Mouse (Mus musculus) olfactory bulb, adult 2 months (tissue): ENCODE data around the gene Tmem210. TPM values are rescaled to one million over a fixed set of nuclear protein-coding genes. Genes with fewer than 3 reads are reported as not detected.

Experiments used
- H3K27ac ChIP-seq: fragments of 200-500 bp; 2 replicates; pipeline ENCODE4 v1.5.1; 2012; ENCODE audit warnings: low read depth, low read length; ENCODE audit not compliant: insufficient read depth
- H3K4me1 ChIP-seq: fragments of 200-500 bp; 2 replicates; pipeline ENCODE4 v1.6.1; 2012; ENCODE audit warnings: low read length; ENCODE audit not compliant: control insufficient read depth, insufficient read depth
- H3K4me3 ChIP-seq: fragments of 200-500 bp; 2 replicates; pipeline ENCODE4 v1.5.1; 2012; ENCODE audit warnings: mild to moderate bottlenecking, low read depth, low read length, moderate library complexity; ENCODE audit not compliant: insufficient read depth
- CTCF ChIP-seq: fragments of 200-500 bp; IDR thresholded peaks from 2 replicates; pipeline ENCODE4 v1.5.1; 2012; ENCODE audit warnings: low read depth, mild to moderate bottlenecking, low read length, moderate library complexity; ENCODE audit not compliant: insufficient read depth
- POLR2A ChIP-seq: fragments of 200-500 bp; IDR thresholded peaks from 2 replicates; pipeline ENCODE4 v1.6.1; 2012; ENCODE audit warnings: mild to moderate bottlenecking, low read depth, low read length, moderate library complexity; ENCODE audit not compliant: insufficient read depth
- WGBS: fragments of 180-500 bp; shearing (Covaris S2); methylation state at CpG from one replicate; pipeline ENCODE4 v1.1.7; 2018; 5-methylcytosine and 5-hydroxymethylcytosine counted together
- polyA plus RNA-seq: library from polyadenylated mRNA; stranded (reverse); fragments of >200 nt; gene quantifications from 2 replicates; pipeline ENCODE4 v1.2.4, GENCODE M21; 2012; ENCODE audit warnings: low replicate concordance; ENCODE audit not compliant: missing spikeins, insufficient read depth, insufficient read length

Gene Tmem210
- polyA plus RNA-seq, 1 experiment = not detected

DNA sequence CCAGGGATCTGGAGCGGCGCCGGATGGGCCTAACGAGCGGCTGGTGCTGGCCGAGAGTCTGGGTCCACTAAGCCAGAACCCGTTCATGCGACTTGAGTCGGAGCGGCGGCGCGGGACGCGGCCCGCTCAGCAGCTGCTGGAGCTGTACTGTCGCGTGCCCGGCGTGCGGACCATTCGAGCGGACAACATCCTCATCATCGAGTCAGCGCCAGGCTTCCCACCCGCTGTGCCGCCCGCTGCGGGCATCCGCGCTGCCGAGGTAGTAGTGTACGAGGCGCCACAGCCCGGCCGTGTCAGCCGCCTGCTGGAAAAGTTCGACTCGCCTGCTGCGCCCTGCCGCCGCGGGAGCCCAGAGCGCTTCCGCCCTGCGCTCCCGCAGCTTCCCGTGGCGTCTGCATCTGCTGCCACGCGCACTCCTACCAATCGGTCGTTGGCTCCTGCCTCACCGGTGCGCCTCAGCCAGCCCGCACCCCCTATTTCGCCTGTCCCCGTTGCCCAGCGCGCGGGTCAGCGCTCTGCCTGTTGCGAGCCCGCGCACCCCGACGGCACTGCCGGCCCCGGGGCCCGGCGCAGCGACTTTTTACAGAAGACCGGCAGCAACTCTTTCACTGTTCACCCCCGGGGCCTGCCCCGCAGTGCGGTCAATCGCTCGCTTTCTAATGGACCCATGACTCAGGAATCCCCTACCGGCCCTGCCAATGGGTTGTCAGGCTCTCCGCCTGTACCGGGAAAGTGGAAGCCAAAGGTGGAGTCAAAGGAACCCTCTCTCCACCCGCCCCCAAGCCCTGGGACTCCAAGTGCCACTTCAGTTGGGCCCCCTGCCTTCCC, 24.9 kb upstream of the Tmem210 start:
- Histone ChIP-seq H3K27ac (no peak overlapping the region), H3K4me1 (peaks cover 38% of the 10 kb centered on the region), H3K4me3 (peak overlapping the region; percentile 64)
- WGBS = under 1% methylated on average over 82 of the region's 82 CpGs
- TF ChIP-seq CTCF (no peak), POLR2A (no peak)

DNA sequence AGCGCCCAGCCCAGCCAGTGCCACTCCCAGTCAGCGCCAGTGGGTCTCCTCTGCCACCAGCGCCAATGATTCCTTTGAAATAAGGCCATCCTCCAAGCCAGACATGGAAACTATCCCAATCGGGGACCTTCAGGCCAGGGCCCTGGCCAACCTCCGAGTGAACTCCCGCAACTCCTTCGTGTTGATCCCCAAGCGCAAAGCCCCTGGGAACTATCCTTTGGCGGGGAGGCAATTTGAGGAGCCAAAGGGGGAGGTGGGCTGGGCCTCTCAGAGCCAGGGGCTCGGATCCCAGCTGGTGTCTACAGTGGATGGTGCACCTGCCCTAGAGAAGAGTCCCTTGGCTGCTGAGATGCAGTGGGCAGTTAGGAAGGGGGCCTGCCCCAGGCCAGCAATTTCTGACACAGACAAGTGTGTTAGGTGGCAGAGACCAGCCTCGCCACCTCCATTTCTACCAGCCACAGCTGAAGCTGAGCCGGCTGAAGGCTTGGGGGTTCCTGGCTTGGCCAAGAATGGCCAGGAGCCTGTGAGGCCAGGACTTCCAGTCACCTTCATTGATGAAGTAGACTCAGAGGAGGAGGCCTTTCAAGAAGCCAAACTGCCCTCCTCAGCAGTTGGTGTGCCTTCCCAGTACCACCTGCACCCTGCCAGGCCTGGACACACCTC, 24.2 kb upstream of the Tmem210 start:
- TF ChIP-seq CTCF (no peak), POLR2A (no peak)
- peaks cover 38% of the 10 kb centered on the region for H3K4me1 ChIP-seq
- WGBS = 28% methylated on average over 12 of the region's 12 CpGs
- no peak overlapping the region for H3K27ac ChIP-seq
- peak overlapping the region; percentile 64 for H3K4me3 ChIP-seq

DNA sequence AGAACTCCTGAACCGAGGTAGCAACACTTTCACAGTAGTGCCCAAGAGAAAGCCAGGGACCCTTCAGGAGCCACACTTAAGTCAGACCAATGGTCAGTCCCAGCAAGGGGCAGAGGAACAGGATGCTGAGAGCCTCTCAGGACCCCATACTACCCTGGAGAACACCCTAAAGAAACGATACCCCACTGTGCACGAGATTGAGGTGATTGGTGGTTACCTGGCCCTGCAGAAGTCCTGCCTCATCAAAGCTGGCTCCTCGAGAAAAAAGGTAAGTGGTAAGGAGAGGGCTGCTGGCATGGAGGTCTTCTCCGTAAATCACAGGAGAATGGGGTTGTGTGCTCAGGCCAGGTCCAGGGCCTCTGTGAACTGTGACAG, 23.7 kb upstream of the Tmem210 start:
- no peak for TF ChIP-seq POLR2A
- no peak for TF ChIP-seq CTCF
- no peak overlapping the region for H3K27ac ChIP-seq
- WGBS = 76% methylated on average over 5 of the region's 5 CpGs
- peaks cover 38% of the 10 kb centered on the region for H3K4me1 ChIP-seq
- H3K4me3 ChIP-seq = peak overlapping the region; percentile 64; the same call in 1 of the 2 replicates

DNA sequence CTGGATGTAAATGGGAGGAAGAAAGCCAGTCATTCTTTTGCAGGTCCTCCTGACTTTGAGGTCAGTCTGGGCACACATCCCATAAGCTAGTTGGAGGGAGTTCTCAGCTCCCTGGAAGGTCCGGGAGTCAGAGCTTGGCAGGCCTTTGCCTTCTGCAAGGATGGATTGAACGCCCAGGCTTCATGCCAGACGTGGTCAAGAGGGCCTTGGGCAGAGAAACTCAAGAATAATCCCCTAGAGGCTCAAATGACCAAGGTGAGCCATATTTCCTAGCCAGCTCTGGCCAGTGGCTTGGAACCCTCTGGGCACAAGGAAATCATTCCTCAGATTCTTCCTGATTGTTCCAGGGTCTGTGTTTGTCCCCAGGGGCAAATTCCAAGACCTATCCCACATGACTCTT, 23.1 kb upstream of the Tmem210 start:
- H3K4me3 ChIP-seq = no peak overlapping the region
- WGBS = 47% methylated on average over 3 of the region's 3 CpGs
- peaks cover 38% of the 10 kb centered on the region for H3K4me1 ChIP-seq
- TF ChIP-seq CTCF = no peak
- H3K27ac ChIP-seq = no peak overlapping the region

DNA sequence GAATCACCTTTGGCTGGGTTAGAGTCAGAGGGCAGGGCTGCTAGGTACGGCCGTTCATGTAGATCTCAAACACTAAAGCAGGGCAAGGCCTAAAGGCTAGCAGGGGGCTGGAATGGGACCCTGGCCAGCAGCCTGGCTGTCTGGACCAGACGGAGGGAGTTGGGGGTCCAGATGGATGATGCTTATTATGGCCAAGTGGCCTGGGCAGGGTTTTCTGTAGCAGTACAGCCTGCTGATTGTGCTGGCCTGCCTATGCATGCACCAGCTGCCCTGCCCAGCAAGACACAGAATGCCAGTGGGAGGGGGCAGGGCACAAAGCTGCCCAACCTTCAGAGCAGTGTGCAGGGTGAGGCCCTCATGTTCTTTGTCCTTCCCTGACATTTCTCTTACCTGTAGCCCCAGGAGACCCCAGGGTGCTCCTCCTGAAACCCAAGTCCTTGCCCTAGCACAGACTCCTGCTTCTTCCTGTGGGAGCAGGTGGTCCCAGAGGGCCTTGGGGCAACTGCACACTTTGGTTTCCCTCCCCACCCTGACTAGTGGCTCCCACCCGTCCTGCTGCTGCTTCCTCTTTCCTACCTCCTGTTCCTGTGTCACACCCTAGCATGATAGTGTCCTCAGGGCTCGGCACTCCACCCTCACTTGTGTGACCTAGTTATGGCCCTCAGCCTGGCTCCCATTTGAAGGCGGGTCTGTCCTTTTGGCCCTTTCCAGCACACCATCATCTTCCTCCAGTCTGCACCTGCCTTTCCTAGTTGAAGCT, 21.9 kb upstream of the Tmem210 start:
- H3K27ac ChIP-seq = peak overlapping the region; percentile 21; the same call in 1 of the 2 replicates
- H3K4me3 ChIP-seq = no peak overlapping the region
- TF ChIP-seq CTCF (no peak), POLR2A (no peak)
- peaks cover 39% of the 10 kb centered on the region for H3K4me1 ChIP-seq
- WGBS = 50% methylated on average over 6 of the region's 6 CpGs

DNA sequence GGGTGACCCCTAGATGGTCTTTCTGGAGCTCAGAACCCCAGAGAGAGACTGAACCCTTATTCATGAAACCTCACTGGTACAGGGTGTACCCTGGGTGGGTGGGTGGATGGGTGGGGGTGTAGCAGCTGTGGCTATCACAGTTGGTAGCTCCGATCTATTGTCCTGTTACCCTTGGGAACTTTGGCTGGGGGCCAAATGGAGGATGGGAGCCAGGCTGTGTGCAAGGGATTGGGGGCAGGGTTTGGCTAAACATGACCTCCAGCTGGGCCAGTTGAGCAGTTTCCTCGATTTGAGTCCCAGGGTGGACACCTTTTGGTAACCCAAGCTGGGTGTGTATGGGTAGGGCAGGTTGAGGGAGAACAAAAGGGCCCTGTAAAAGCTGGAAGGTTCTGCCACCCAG, 21.2 kb upstream of the Tmem210 start:
- TF ChIP-seq POLR2A = no peak
- no peak for TF ChIP-seq CTCF
- Histone ChIP-seq H3K4me3 (no peak overlapping the region), H3K4me1 (peaks cover 43% of the 10 kb centered on the region), H3K27ac (0 out of 2 replicates have a peak overlapping the region, but pooled peaks have one; percentile 20)
- WGBS = 14% methylated on average over 2 of the region's 2 CpGs

DNA sequence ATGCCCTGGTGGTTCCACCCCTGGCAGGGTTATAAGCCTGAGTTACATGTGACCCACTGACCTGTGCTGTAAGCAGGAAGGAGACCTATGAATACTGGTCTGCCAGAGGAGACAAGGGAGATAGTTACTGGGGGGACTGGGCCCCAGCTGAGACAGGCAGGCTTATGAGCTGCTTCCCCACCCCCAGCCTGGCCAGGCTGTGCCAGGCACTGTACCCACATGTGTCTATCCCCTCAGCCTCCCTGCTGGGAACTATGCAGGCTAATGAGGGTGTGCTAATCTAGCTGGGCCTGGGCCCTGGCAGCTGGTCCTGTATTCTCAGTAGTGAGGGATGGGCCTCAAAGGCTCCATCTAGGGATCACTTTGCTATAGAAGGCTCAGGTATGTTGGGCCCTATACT, 20.7 kb upstream of the Tmem210 start:
- Histone ChIP-seq H3K4me3 (no peak overlapping the region), H3K4me1 (peaks cover 39% of the 10 kb centered on the region), H3K27ac (0 out of 2 replicates have a peak overlapping the region, but pooled peaks have one; percentile 20)
- TF ChIP-seq POLR2A = no peak
- no peak for TF ChIP-seq CTCF

DNA sequence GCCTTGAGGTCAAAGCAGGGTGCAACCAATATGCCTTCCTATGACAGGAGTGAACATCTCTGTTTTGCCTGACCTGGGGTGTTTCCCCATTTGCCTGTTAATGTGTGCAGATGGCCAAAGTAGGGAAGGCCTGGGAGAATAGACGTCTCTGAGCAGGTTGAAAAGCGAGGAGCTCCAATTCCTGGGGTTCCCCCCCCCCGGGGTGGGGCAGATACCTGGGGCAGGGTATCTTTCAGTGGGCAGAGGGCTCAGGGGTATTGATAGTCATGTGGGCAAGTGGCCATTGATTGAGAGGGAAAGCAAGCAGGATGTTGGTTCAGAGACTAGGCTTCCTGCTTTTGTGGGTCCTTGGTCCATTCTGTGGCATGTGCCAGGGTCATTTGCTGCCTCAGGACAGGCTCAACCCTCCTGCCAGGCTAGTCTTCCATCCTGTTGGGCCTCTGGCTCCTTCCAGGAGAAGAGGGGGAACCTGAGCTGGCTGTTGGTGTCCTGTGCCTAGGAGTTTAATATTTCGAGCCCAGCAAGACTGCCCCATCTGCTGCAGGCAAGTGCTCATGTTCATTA, 20.1 kb upstream of the Tmem210 start:
- TF ChIP-seq POLR2A = no peak
- no peak for TF ChIP-seq CTCF
- Histone ChIP-seq H3K4me3 (no peak overlapping the region), H3K27ac (no peak overlapping the region), H3K4me1 (peaks cover 41% of the 10 kb centered on the region)
- 75% methylated on average over 4 of the region's 4 CpGs for WGBS

DNA sequence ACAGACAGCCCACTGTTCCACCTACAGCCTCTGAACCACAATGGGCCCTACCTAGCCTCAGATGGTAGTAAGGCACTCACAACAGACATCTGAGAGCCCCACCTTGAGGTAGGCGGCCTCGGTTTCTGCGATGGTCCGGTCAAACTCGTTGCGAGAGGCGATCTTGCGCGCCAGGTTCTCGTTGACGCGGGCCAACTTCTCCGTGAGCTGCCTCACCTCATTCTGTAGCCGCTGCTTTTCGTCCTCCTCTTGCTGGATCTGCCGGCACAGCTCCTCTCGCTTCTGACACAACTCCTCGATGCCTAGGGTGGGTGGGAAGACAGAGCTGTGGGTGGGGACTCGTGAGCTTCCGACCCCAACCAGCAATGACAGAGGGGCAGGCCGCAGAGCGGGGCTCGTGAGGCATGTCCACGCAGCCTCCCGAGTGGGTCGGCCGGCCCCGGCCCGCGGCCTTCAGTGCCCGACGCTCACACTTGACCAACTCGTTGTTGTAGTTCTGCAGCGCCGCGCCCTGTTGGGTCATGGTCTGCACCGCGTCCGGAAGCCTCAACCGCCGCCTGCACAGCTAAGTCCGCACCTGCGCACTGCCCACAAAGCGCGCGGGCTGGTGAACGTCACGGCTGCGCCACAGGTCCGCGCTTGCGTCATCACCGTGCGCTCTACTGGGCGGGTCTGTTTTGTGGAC, 16.0 kb upstream of the Tmem210 start, which contains the start of the genes Ssna1 and Anapc2:
Ssna1 (minus strand) TSS at position 612 of the 685 bp plus-strand sequence.
Anapc2 (plus strand) TSS at position 652 of the 685 bp plus-strand sequence.
- Histone ChIP-seq H3K27ac (no peak within 1 kb of the TSS), H3K4me3 (peak within 1 kb of the TSS; percentile 53), H3K4me1 (peaks cover 21% of the 10 kb centered on the region)
- TF ChIP-seq CTCF = no peak
- TF ChIP-seq POLR2A = peak; percentile 79
- under 1% methylated on average over 55 of the region's 55 CpGs for WGBS
